Mouse (Mus musculus) heart, postnatal 14 days (tissue): ENCODE data around the gene Msh5. TPM values are rescaled to one million over a fixed set of nuclear protein-coding genes. Genes with fewer than 3 reads are reported as not detected.

Experiments used
- DNase-seq, 2 experiments: peaks; one replicate each; pipeline ENCODE4 v3.0.0; 2021 to 2022
- intact Hi-C: fragments of 180-260 bp; cut with DNase I; formaldehyde crosslinking; loops from one replicate; pipeline ENCODE4 v1.15.1; 2025
- long read RNA-seq, 2 experiments: library from polyadenylated mRNA; stranded (forward); transcript quantifications; one replicate each; pipeline ENCODE4 v2.0.0; 2021
- total RNA-seq, 2 experiments: library from RNA; stranded (reverse); gene quantifications; 2 replicates each; pipeline ENCODE4 v1.2.3; 2021

Gene Msh5
- total RNA-seq = 1 to 10 TPM; 1.6 to 2.0 TPM
- long read RNA-seq, experiment 1 = 0 reads
- long read RNA-seq, experiment 2, partial matches to known transcripts = 0 of 1 reads
- long read RNA-seq, experiment 2, other reads (novel, unspliced or antisense) = 1 of 1 reads

- peak; percentile 97 for DNase-seq
- intact Hi-C loops = no loop called here
These were observed at the start of gene Msh5 for GRCm38 (mm10) chr17:35046681-35047455. TSS of gene Msh5 (minus strand) at chr17:35046745.

- DNase-seq = no peak
- intact Hi-C loops = no loop called here
These were observed 48.2 kb upstream of the Msh5 start for GRCm38 (mm10) chr17:35094475-35095365.

GRCm38 (mm10) chr17:35092403-35093198 lies 46.1 kb upstream of the Msh5 start:
- no peak for DNase-seq
- intact Hi-C loops = no loop called here

GRCm38 (mm10) chr17:35090166-35090932 lies 43.8 kb upstream of the Msh5 start:
- intact Hi-C loops = no loop called here
- peak in 1 of 2 experiments; percentile 40 for DNase-seq

- DNase-seq = peak; percentile 95 to 96
- intact Hi-C loops = no loop called here
These were observed 42.5 kb upstream of the Msh5 start, which contains the start of gene Abhd16a for GRCm38 (mm10) chr17:35088825-35089644. TSS of gene Abhd16a (plus strand) at chr17:35089263.

GRCm38 (mm10) chr17:35088151-35088550 lies 41.6 kb upstream of the Msh5 start:
- DNase-seq = no peak
- intact Hi-C loops = no loop called here

GRCm38 (mm10) chr17:35085208-35085865 lies 38.8 kb upstream of the Msh5 start, which contains the start of gene Ly6g6f:
TSS of gene Ly6g6f (minus strand) at chr17:35085610.
- no peak for DNase-seq
- intact Hi-C loops = no loop called here

- intact Hi-C loops = no loop called here
- no peak for DNase-seq
These were observed 37.5 kb upstream of the Msh5 start for GRCm38 (mm10) chr17:35083929-35084497.

- intact Hi-C loops = no loop called here
- DNase-seq = no peak
These were observed 36.5 kb upstream of the Msh5 start for GRCm38 (mm10) chr17:35082841-35083576.

GRCm38 (mm10) chr17:35080710-35081109 lies 34.2 kb upstream of the Msh5 start:
- DNase-seq = no peak
- intact Hi-C loops = no loop called here

GRCm38 (mm10) chr17:35080248-35080647 lies 33.7 kb upstream of the Msh5 start:
- no peak for DNase-seq
- intact Hi-C loops = no loop called here

- intact Hi-C loops = loop anchor here (2.0 kb wide), 1 partner anchor 59 kb away; no protein-coding TSS in a partner anchor
- no peak for DNase-seq
These were observed 33.2 kb upstream of the Msh5 start for GRCm38 (mm10) chr17:35079778-35080177.

- DNase-seq = peak; percentile 55 to 64
- intact Hi-C loops = loop anchor here (2.0 kb wide), 1 partner anchor 57 kb away; no protein-coding TSS in a partner anchor
These were observed 31.3 kb upstream of the Msh5 start, which contains the start of gene Ly6g6d for GRCm38 (mm10) chr17:35077786-35078233. TSS of gene Ly6g6d (minus strand) at chr17:35078065.

GRCm38 (mm10) chr17:35077285-35077684 lies 30.7 kb upstream of the Msh5 start:
- DNase-seq = no peak
- intact Hi-C loops = no loop called here

GRCm38 (mm10) chr17:35076507-35077176 lies 30.1 kb upstream of the Msh5 start, which contains the start of gene Ly6g6e:
TSS of gene Ly6g6e (plus strand) at chr17:35076902.
- intact Hi-C loops = no loop called here
- DNase-seq = no peak

- DNase-seq = no peak
- intact Hi-C loops = no loop called here
These were observed 27.6 kb upstream of the Msh5 start for GRCm38 (mm10) chr17:35074097-35074496.
